Mouse (Mus musculus) fibroblast of lung, adult 2 months (primary cell): ENCODE data around the gene Far2.
"Not testable (repeated sequence)": the region's sequence is repeated elsewhere in the genome, so short reads cannot be mapped to it uniquely, and the experiment has no call there.

Experiments used
- DNase-seq: peaks from one replicate; pipeline ENCODE4 v3.0.0-alpha.2; 2011; ENCODE audit warnings: low read depth

The Far2 gene

GRCm38 (mm10) chr6:148117696-148118095 lies 70.6 kb downstream of the Far2 start:
- DNase-seq = no peak

DNA sequence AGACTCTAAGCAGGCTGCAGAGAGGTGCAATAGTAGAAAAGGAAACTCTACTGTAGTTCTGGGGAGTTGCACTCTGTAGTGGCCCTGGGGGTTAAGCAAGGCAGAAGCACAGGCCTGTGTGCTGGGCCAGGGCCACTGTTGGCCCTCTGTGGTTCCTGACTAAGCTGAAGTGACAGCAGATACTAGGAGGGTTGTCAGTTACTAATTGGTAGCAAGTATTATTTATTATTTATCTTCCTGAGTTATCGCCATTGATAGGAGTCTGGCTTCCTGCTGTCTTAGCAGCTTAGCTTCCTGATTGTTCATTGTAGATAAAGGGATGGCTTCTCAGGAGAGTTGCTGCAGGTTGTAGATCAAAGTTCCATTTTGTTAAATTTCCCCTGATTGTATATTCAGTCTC lies 73.6 kb downstream of the Far2 start:
- no peak for DNase-seq

DNA sequence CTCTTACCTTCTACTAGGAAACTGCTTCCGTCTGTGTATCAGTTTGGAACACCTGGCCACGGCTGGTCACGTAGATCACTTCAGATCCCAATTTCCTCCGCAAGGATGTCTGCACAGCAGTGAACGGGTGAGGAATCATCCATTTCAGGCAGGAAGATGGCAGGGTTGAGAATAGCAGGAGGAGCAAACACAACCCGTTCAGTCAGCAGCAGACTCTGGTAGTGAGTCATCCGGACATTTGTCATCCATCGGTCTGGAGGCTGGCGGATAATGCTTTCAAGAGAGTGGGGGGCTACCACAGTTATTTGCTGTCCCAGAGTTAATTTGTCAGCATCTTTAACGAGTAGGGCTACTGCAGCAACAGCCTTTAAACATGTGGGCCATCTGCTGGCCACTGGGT lies 79.8 kb downstream of the Far2 start:
- not testable (repeated sequence) for DNase-seq

DNA sequence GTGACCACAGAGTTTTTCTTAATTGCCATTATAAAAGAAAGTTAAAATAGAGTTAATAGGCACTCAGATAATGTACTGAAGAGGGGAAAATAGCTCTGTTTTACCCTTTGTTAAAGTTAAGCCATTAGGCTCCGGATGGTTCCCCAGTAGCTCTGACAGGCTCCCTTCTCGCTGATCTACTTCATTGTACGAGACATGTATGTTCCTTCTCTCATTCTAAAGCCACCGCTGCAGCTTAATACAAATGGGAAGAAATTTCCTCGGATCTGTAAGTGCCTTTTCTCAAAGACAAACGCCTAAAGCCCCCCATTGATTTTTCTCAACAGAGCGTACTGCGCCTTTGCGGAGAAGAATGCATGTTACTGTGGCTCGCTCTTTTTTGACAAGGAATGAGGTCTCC lies 85.3 kb downstream of the Far2 start:
- DNase-seq = no peak

GRCm38 (mm10) chr6:148133536-148133935 lies 86.5 kb downstream of the Far2 start:
- DNase-seq = no peak

DNA sequence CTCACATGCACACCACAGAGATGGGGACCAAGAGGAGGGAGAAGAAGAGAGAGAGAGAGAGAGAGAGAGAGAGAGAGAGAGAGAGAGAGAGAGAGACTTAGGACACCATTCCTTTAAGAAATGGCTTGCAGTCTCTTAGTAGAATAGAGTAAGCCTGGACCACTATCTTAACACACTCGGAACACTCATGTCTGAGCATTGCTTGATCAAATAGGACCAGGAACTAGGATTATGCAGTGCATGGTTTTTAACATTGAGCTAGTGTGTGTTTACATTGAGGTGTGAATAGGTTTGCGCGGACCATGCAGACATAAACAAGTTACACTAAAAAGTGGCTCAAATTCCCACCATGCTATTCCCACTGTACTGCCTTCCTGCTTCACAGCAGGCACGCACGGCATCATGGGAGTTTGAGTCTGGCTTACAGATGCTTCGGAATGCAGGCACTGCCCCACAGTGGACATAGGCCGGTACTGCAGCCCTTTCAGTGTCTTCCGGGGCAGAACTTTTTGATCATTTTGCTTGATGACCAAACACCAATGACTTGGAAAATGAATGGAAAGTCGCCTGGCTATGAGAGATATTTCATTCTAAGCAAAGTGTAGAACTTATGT lies 88.8 kb downstream of the Far2 start:
- peak; percentile 35 for DNase-seq

DNA sequence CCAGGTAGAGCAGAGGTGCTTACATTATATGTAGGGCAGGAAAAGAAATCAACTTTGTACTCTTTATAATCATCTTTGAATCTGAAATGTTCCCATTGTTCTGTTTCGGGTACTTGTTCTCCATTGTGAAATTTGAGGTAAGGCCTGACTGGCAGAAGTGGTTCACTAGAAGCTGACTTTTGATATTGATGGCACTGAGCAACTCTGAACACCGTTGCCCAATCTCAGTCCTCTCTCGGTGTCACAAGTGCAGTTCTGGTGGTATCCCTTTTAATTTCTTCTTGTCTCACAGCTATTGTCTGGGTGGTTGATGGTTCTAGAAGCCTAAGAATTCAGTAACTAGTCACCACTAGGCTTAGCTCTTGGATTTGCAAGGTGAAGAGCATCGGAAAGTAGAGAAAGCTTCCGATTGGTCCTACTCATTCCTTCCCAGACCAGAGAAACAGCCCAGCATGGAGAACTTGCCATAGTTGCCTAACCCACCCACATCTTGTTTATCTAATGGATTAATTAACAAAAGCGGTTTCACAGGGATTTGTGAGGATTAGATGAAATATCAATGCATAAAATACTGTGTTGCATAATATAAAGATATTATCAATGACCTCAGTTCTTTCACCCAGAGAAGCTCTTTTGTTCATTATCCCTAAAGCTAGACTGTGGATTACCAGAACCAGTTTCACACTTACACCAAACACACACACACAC lies 92.4 kb downstream of the Far2 start:
- no peak for DNase-seq

DNA sequence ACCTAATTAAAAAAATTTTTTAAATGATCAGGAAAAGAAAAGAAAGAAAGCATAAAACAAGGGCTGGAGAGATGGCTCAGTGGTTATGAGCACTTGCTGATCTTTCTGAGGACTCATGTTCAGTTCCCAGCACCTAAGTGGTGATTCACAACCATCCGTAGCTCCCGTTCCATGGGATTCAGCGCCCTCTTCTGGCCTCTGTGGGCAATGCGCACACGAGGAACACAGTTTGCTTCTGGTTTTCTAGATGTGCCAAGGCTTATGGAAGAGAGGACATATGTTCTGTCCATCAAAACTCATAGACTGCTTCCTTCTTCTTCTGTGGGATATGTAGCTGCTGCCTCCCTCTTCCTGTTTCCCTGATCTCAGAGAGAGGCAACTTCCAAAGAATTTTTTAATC lies 94.8 kb downstream of the Far2 start:
- DNase-seq = no peak

DNA sequence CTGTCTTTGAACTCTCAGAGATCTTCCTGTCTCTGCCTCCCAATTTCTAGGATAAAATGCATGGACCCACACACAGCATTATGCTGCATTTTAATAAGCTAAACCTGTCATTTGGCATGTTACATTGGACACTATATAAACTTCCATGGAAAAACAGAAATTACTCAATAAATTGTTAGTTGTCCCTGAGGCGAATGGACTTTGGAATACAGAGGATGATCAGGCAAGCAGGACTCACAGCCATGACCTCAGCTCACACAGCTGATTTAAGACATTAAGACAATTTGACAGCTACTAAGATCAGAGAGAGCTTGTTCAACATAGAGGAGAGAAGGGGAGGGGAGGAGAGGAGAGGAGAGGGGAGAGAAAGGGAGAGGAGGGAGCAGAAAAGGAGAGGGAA lies 95.4 kb downstream of the Far2 start:
- DNase-seq = no peak

GRCm38 (mm10) chr6:148152305-148152704 lies 105.2 kb downstream of the Far2 start:
- DNase-seq = not testable (repeated sequence)

GRCm38 (mm10) chr6:148172904-148173303 lies 125.8 kb downstream of the Far2 start:
- no peak for DNase-seq

DNA sequence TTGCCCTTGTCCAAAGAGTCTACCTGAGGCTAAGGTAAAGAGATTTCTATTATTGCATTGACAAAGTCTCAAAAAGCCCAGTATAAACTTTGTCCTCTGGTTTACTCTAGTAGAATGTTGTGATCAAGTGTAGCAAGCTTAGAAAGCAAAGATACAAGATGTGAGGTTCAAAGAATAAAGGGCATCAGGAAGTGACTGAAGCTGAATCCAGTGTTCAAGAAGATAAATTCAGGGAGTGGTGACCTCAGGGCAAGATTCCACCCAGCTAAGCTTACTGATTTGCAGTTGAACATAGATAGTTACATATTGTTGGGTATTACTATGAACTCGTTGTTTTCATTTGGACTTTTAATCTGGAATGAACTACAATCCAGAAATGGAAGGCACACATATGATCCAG lies 138.6 kb downstream of the Far2 start:
- DNase-seq = no peak

GRCm38 (mm10) chr6:148193972-148194701 lies 147.1 kb downstream of the Far2 start:
- no peak for DNase-seq

DNA sequence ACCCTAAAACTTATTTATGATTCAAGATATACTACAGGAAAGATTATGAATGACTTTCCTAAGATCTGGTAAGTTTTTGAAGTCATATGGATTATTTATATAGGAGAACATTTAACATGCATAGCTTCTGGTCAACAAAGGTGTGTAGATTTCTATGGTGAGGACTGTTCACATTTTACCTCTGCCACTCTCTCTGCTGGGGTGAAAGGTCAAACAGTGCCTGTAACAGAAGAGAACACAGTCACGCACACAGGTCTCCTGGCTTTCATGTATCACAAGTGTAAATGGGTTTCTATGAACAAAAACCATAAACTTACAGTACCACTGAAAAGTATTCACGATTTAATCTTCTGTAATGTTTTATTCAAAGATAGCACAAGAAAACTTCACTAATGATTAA lies 152.1 kb downstream of the Far2 start:
- no peak for DNase-seq

DNA sequence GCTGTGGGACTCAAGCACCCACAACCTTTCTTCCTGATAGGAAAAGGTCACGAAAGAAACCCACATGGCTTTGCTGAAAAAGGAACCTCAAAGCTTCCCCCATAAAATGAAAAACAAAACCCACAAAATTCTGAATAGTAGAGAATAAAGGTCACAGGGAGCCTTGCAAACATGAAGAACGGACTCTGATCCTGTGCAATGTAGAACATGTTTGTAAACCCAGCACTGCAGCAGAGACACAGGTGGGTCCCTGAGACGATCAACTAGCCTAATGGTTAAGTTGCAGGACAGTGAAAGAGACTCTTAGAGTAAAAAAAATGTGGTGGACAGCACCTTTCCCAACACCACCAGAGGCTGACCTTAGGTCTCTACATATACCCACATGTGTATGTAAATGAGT lies 152.7 kb downstream of the Far2 start:
- no peak for DNase-seq

- no peak for DNase-seq
These were observed 158.1 kb downstream of the Far2 start for GRCm38 (mm10) chr6:148205134-148205533.

DNA sequence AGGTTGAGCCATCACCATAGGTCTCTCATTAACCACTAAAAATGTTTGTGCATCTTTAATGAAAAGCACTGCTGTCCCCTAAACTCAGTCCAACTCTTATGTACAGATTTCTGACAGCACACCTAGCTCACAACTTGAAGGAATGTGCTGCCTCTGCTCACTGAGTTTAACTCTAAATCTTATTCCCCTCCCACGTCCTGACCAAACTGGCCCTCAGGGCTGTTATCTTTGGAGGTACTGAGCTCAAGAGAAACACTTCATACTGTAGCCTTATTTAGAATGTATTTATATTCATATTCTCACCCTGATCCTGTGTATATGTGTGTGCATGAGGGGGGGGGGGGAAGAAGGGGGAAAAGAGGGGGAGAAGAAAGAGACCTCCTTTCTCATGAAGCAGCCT lies 160.5 kb downstream of the Far2 start:
- DNase-seq = no peak

DNA sequence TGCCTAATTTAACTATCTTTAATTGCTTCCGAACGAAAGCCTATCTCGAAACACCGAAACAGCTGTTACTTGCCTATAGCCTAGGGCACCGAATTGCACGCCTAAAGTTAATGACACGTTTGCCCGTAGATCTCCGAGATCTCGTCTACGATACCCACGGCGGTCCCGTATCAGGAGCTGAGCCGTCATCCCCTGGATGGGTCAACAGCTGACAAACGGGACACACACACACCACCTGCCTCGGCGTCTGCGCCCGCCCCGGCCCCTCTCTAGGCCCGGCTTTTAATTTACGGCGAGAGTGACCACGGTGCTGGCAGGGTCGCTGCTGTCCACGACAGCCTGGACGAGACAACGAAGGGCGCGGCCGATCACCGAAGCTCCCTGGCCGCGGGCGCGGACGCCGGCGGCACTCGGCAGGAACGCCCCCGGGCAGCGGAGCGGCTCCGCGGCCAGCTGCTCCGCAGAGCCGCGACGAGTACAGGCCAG lies 164.4 kb downstream of the Far2 start:
- DNase-seq = no peak

DNA sequence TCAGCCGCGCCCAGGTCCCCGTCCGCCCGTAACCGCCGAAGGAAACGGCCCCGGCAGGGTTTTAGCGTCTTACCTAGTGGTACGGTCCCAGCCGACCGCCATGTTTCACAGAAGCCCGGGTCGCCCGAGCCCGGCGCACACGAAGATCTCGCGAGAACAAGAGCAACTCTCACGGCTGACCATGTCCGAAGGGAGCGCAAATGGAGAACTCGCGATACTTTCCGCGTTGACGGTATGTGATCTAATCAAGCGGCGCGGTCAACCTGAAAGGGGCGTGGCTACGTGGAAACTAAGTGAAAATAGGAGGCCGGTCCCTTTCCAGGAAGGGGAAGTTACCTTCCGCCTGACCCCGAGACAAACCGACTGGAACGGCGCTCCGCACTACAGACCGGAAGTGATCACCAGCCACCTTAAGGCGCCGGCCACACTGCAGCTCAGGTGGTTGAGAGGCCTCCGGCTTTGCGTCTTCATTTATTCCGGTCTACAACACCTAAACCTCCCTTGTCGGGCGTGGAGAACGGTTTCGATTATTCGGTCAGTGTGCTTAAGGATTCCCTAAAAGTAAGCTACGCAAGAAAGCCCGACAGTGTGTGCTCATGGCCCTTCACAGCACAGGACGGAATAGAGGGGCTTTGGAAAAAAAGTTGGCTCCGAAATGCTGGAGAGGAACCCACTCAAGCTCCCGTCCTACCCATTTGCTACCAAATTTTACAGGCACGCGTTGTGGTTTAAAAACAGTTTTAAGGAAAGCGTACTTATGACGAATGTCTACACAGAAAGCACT lies 165.0 kb downstream of the Far2 start, which contains the start of gene Ergic2:
Ergic2 (minus strand) TSS at position 478 of the 784 bp plus-strand sequence.
- DNase-seq = peak; percentile 99

GRCm38 (mm10) chr6:148214765-148215164 lies 167.7 kb downstream of the Far2 start:
- peak; percentile 49 for DNase-seq

DNA sequence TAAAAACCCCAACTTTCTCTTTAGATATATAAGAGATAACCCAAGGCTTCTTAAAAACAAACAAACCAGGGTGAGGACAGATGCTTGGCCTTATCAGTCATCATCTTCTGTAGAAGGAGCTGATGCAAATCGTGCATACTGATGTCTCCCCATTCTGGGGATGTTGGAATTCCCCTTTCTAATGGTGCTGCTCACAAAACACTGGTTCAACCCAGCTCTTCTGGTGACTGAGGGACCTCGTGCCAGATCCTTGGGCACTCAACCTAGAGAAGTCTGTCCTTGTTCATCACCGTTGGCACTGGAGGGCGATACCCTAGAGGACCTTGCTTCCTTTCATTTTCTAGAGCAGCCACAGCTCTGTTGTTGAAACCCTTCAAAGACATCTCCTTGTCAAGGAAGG lies 169.7 kb downstream of the Far2 start:
- no peak for DNase-seq
